Mouse (Mus musculus): ENCODE data around the gene Tbc1d22a. TPM values are rescaled to one million over a fixed set of nuclear protein-coding genes. Genes with fewer than 3 reads are reported as not detected.
A peak's percentile ranks its signal among the peaks of the same experiment; 100 is the strongest.

Gene Tbc1d22a
- polyA plus RNA-seq, 1 experiment = 56.5 TPM

DNA sequence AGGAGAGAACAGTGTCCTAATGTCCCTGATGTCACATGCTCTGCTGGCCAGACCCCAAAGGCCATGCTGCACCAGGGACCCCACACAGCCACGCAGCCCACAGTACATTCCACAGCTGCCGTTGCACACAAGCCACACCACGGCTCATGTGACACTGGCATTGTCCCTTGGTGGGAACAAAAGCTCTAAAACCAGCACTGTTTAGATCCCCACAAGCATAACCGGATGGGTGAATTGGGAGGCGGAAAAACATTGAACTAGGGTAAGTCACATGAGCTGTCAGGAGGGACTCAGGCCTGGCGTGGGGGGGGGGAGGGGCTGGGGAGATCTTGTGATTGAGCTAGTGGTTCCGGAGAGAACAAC lies 45.8 kb upstream of the Tbc1d22a start:
- Histone ChIP-seq H3K27ac (ENCODE audit: control insufficient read depth, insufficient read depth, low read length) (peak overlapping the region; percentile 95), H3K4me1 (replicated peaks; ENCODE audit: control insufficient read depth, insufficient read depth, low read length) (peaks cover 64% of the 10 kb centered on the region), H3K4me3 (ENCODE audit: control insufficient read depth, insufficient read depth, low read length) (peak overlapping the region; percentile 14; the same call in 1 of the 2 replicates), H3K27me3 (ENCODE audit: control insufficient read depth, insufficient read depth, low read length) (no peaks in the 10 kb centered on the region), H3K36me3 (ENCODE audit: control insufficient read depth, insufficient read depth, low read length) (peaks cover 18% of the 10 kb centered on the region)
- no peak for TF ChIP-seq CTCF (IDR thresholded peaks at IDR 0.05; ENCODE audit: borderline replicate concordance, control insufficient read depth, extremely low read depth, insufficient read depth, low read length, poor library complexity)
- TF ChIP-seq POLR2A (IDR thresholded peaks at IDR 0.05; ENCODE audit: control insufficient read depth, extremely low read depth, insufficient read depth, low read length, poor library complexity) = no peak
- 7% methylated on average over 7 of the region's 7 CpGs for WGBS
- DNase-seq = peak; percentile 44

DNA sequence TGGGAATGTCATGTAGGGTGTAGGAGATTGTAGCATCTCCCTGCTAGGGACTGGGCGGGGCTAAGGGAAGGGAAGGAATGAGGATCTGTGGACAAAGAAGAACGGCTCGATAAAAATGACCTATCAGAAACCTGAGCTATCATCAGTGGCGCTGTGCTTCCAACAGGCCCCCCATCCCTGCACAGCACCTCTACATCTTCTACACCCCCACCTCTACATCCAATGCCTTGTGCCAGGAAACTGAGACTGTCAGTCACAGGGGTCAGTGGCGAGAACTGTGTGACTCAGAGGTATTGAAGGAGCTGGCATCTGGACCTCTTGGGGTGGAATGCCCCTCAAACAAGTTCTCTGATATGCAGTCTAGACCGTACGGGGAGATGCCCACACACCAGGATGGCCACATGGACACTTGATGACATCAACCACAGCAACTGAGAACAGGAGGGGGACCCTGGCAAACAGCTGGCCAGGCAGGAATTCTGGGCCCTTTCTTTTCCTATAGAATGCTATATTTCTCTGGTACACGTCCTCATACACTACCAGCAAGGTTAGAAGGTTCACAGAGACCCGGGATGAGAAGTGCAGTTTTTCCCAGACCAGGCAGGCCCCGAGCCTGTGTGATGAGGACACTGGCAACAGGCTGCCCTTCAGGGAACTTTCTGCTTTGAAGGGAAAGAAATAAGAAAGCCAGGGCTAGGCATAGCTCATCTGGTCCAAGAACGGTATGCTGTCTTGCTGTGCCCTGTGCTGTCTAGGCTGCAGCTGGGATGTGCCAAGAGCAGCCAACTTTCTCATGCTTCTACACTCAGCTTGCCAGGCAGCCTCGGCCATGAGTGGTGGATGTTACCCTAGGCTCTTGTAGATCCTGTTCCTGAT lies 45.1 kb upstream of the Tbc1d22a start:
- peaks cover 71% of the 10 kb centered on the region for H3K4me1 ChIP-seq (replicated peaks; ENCODE audit: control insufficient read depth, insufficient read depth, low read length)
- TF ChIP-seq POLR2A (IDR thresholded peaks at IDR 0.05; ENCODE audit: control insufficient read depth, extremely low read depth, insufficient read depth, low read length, poor library complexity) = no peak

DNA sequence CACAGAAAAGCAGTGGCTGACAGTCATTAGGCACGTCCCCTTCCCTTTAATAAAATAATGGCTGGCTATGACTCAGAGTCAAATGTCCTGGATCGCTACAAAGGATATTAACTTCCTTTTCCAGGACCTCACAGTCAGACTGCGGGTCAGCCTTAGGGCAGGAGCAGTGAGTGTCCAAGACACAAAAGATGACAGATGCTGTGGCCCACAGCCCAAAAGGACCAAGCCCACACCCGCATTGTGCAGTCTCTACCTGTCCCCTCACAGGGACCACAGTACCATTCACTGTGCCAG lies 44.5 kb upstream of the Tbc1d22a start:
- TF ChIP-seq POLR2A (IDR thresholded peaks at IDR 0.05; ENCODE audit: control insufficient read depth, extremely low read depth, insufficient read depth, low read length, poor library complexity) = no peak
- no peak for TF ChIP-seq CTCF (IDR thresholded peaks at IDR 0.05; ENCODE audit: borderline replicate concordance, control insufficient read depth, extremely low read depth, insufficient read depth, low read length, poor library complexity)
- no peak overlapping the region for H3K4me3 ChIP-seq (ENCODE audit: control insufficient read depth, insufficient read depth, low read length)
- 91% methylated on average over 4 of the region's 4 CpGs for WGBS

More for the DNA sequence above, 45.1 kb upstream of the Tbc1d22a start:
- peaks cover 11% of the 10 kb centered on the region for H3K36me3 ChIP-seq (ENCODE audit: control insufficient read depth, insufficient read depth, low read length)
- peak; percentile 26 for DNase-seq
- H3K27me3 ChIP-seq (ENCODE audit: control insufficient read depth, insufficient read depth, low read length) = no peaks in the 10 kb centered on the region
- H3K4me3 ChIP-seq (ENCODE audit: control insufficient read depth, insufficient read depth, low read length) = no peak overlapping the region
- H3K27ac ChIP-seq (ENCODE audit: control insufficient read depth, insufficient read depth, low read length) = peak overlapping the region; percentile 95
- 84% methylated on average over 12 of the region's 12 CpGs for WGBS

DNA sequence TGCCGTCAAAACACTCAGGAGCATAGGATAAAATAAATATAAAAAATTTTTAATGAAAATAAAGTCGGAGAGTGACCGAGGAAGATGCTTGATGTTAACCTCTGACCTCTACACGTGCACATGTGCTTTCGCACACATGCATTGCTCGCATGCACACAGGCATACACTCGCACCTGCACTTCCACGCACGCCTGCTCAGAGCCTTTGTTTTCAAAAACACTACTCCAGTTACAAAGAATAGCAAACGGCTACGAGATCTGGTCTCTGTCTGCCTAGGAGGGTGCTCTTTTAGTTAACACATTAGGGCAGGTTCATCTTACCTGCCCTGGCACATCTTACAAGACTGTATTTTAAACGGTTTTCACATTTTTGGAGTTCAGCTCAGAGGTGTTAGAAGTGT lies 42.9 kb upstream of the Tbc1d22a start:
- Histone ChIP-seq H3K36me3 (ENCODE audit: control insufficient read depth, insufficient read depth, low read length) (no peaks in the 10 kb centered on the region), H3K27ac (ENCODE audit: control insufficient read depth, insufficient read depth, low read length) (peak overlapping the region; percentile 94), H3K4me1 (replicated peaks; ENCODE audit: control insufficient read depth, insufficient read depth, low read length) (peaks cover 92% of the 10 kb centered on the region), H3K27me3 (ENCODE audit: control insufficient read depth, insufficient read depth, low read length) (no peaks in the 10 kb centered on the region), H3K4me3 (ENCODE audit: control insufficient read depth, insufficient read depth, low read length) (no peak overlapping the region)
- DNase-seq = peak; percentile 65
- TF ChIP-seq CTCF (IDR thresholded peaks at IDR 0.05; ENCODE audit: borderline replicate concordance, control insufficient read depth, extremely low read depth, insufficient read depth, low read length, poor library complexity) = no peak
- no peak for TF ChIP-seq POLR2A (IDR thresholded peaks at IDR 0.05; ENCODE audit: control insufficient read depth, extremely low read depth, insufficient read depth, low read length, poor library complexity)
- 35% methylated on average over 12 of the region's 12 CpGs for WGBS

More for the DNA sequence above, 44.5 kb upstream of the Tbc1d22a start:
- Histone ChIP-seq H3K36me3 (ENCODE audit: control insufficient read depth, insufficient read depth, low read length) (peaks cover 5% of the 10 kb centered on the region), H3K4me1 (replicated peaks; ENCODE audit: control insufficient read depth, insufficient read depth, low read length) (peaks cover 77% of the 10 kb centered on the region), H3K27me3 (ENCODE audit: control insufficient read depth, insufficient read depth, low read length) (no peaks in the 10 kb centered on the region), H3K27ac (ENCODE audit: control insufficient read depth, insufficient read depth, low read length) (peak overlapping the region; percentile 95; the same call in 1 of the 2 replicates)
- DNase-seq = no peak

DNA sequence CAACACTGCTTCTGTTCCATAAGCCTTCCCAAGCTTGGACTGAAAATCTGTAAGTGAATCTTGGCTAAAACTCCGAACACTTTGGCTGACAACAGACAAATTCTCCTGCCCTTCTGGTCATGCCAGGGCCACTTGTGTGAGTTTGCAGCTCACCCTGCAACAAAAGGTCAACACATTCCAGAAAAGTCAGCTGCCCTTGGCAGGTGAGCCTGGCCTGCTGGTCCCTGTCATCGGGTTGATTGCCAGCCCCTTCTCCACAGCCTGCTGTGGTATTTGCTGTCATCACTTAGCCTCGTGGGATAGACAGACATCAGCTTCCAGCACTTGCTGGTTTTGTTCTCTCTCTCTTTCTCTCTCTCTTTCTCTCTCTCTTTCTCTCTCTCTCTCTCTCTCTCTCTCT lies 42.1 kb upstream of the Tbc1d22a start:
- TF ChIP-seq POLR2A (IDR thresholded peaks at IDR 0.05; ENCODE audit: control insufficient read depth, extremely low read depth, insufficient read depth, low read length, poor library complexity) (no peak), CTCF (IDR thresholded peaks at IDR 0.05; ENCODE audit: borderline replicate concordance, control insufficient read depth, extremely low read depth, insufficient read depth, low read length, poor library complexity) (peak; percentile 16; the same call in 1 of the 2 replicates)
- WGBS = 32% methylated on average over 3 of the region's 3 CpGs
- no peaks in the 10 kb centered on the region for H3K27me3 ChIP-seq (ENCODE audit: control insufficient read depth, insufficient read depth, low read length)
- peaks cover 98% of the 10 kb centered on the region for H3K4me1 ChIP-seq (replicated peaks; ENCODE audit: control insufficient read depth, insufficient read depth, low read length)
- peak overlapping the region; percentile 94 for H3K27ac ChIP-seq (ENCODE audit: control insufficient read depth, insufficient read depth, low read length)
- DNase-seq = peak; percentile 11
- H3K4me3 ChIP-seq (ENCODE audit: control insufficient read depth, insufficient read depth, low read length) = no peak overlapping the region
- H3K36me3 ChIP-seq (ENCODE audit: control insufficient read depth, insufficient read depth, low read length) = no peaks in the 10 kb centered on the region

DNA sequence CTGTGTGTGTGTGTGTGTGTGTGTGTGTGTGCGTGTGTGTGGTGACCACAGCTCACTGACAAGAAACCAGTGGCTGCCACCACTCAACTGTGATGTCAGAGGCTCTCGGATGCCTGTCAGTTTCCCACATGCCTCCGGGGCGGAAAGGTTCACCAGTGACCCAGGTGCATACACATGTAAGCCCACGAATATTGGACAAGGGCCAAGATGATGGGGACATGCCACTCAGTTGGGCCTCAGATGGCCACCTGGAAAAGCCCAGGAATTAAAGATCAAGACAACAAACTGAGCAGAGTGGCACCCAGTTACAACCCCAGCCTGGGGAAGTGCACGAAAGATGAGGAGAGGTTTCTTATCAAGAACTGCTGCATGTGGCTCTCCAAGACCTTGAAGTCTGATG lies 41.7 kb upstream of the Tbc1d22a start:
- TF ChIP-seq POLR2A (IDR thresholded peaks at IDR 0.05; ENCODE audit: control insufficient read depth, extremely low read depth, insufficient read depth, low read length, poor library complexity) (no peak), CTCF (IDR thresholded peaks at IDR 0.05; ENCODE audit: borderline replicate concordance, control insufficient read depth, extremely low read depth, insufficient read depth, low read length, poor library complexity) (0 out of 2 replicates have a peak, but pooled peaks have one; percentile 1)
- Histone ChIP-seq H3K4me1 (replicated peaks; ENCODE audit: control insufficient read depth, insufficient read depth, low read length) (peaks cover 97% of the 10 kb centered on the region), H3K4me3 (ENCODE audit: control insufficient read depth, insufficient read depth, low read length) (no peak overlapping the region), H3K27ac (ENCODE audit: control insufficient read depth, insufficient read depth, low read length) (peak overlapping the region; percentile 94), H3K27me3 (ENCODE audit: control insufficient read depth, insufficient read depth, low read length) (no peaks in the 10 kb centered on the region), H3K36me3 (ENCODE audit: control insufficient read depth, insufficient read depth, low read length) (no peaks in the 10 kb centered on the region)
- 15% methylated on average over 6 of the region's 6 CpGs for WGBS
- DNase-seq = peak; percentile 41

Measured in thymus, adult 2 months (tissue).